In the genomic region with DNA sequence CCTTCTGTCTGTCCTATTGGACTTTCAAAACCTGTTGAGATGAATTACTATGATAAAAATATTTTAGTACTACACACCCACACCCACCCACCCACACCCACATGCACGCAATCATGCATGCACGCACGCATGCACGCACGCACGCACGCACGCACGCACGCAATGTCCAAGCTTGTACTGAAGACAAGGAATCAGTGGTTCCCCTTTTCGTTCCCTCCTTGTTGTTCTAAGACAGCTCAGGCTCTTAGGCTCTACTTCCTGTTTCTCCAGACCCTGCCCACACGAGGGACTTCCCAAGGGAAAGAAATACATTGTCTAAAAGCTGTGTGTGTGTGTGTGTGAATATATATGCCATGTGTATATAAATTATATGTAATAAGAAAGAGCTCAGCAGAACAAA, we compare ENCODE assay signal across 23 mouse cellular contexts. TPM values are rescaled to one million over a fixed set of nuclear protein-coding genes. Genes with fewer than 3 reads are reported as not detected.
DNase-seq lines count a peak whose midpoint lies in the region; ATAC-seq and TF ChIP-seq lines count a peak whose summit lies in the region.
"Had no signal": no experiment of that assay in that cellular context is flagged by ENCODE, and none has a peak within 500 bp of the region (broad histone marks: within the 10 kb centered on the region; RNA-seq: fewer than 3 reads in every experiment).

No protein-coding gene starts in this region.

- H3K27ac ChIP-seq in liver, embryonic 12.5 days: no peak overlapping the region
- H3K27ac ChIP-seq in MEL (ENCODE audit: control insufficient read depth, low read depth, low read length): no peak overlapping the region
- H3K27ac ChIP-seq: forebrain, embryonic 12.5 days; limb, embryonic 15.5 days; neural tube, embryonic 12.5 days; stomach, embryonic 15.5 days had no signal

- H3K9me3 ChIP-seq in liver, embryonic 12.5 days (replicated peaks): no peaks in the 10 kb centered on the region
- H3K9me3 ChIP-seq in MEL (replicated peaks; ENCODE audit: insufficient read depth, low read length): no peaks in the 10 kb centered on the region
- H3K9me3 ChIP-seq: forebrain, embryonic 12.5 days; limb, embryonic 15.5 days; neural tube, embryonic 12.5 days; stomach, embryonic 15.5 days had no signal

- H3K36me3 ChIP-seq in liver, embryonic 12.5 days: no peaks in the 10 kb centered on the region
- peaks cover 0 to 37% of the 10 kb centered on the region in 2 experiments; a peak in 2 of 4 replicates for H3K36me3 ChIP-seq in MEL (ENCODE audit: control insufficient read depth in 1 of 2, insufficient read depth in 2 of 2, low read length in 2 of 2)
- H3K36me3 ChIP-seq: forebrain, embryonic 12.5 days; limb, embryonic 15.5 days; neural tube, embryonic 12.5 days; stomach, embryonic 15.5 days had no signal

- H3K9ac ChIP-seq in liver, embryonic 12.5 days: no peak overlapping the region
- no peak overlapping the region; the same call in 1 of the 2 replicates for H3K9ac ChIP-seq in MEL (ENCODE audit: control insufficient read depth, low read depth, low read length, poor library complexity, severe bottlenecking)
- H3K9ac ChIP-seq: forebrain, embryonic 12.5 days; limb, embryonic 15.5 days; neural tube, embryonic 12.5 days; stomach, embryonic 15.5 days had no signal

- H3K4me2 ChIP-seq in liver, embryonic 12.5 days: no peak overlapping the region
- H3K4me2 ChIP-seq: forebrain, embryonic 12.5 days; limb, embryonic 15.5 days; neural tube, embryonic 12.5 days; stomach, embryonic 15.5 days had no signal

- no peaks in the 10 kb centered on the region for H3K27me3 ChIP-seq in liver, embryonic 12.5 days (replicated peaks)
- H3K27me3 ChIP-seq in MEL (ENCODE audit: control insufficient read depth in 1 of 2, insufficient read depth in 2 of 2, low read length in 2 of 2): no peaks in the 10 kb centered on the region
- H3K27me3 ChIP-seq: forebrain, embryonic 12.5 days; limb, embryonic 15.5 days; neural tube, embryonic 12.5 days; stomach, embryonic 15.5 days had no signal

- WGBS in liver, embryonic 12.5 days (ENCODE audit: insufficient replicate concordance): 58% methylated on average over 12 of the region's 12 CpGs

- no peak overlapping the region for H3K4me3 ChIP-seq in liver, embryonic 12.5 days
- H3K4me3 ChIP-seq in MEL (ENCODE audit: control insufficient read depth in 1 of 2, insufficient read depth in 1 of 2, low read depth in 2 of 2, low read length in 2 of 2): peak overlapping the region in 1 of 2 experiments; percentile 37; a peak in 2 of 4 replicates
- H3K4me3 ChIP-seq: forebrain, embryonic 12.5 days; limb, embryonic 15.5 days; neural tube, embryonic 12.5 days; stomach, embryonic 15.5 days had no signal

- H3K4me1 ChIP-seq in liver, embryonic 12.5 days: no peaks in the 10 kb centered on the region
- H3K4me1 ChIP-seq in MEL (ENCODE audit: control insufficient read depth in 1 of 2, insufficient read depth in 2 of 2, low read length in 2 of 2): peaks cover 17 to 34% of the 10 kb centered on the region in 2 experiments
- H3K4me1 ChIP-seq: forebrain, embryonic 12.5 days; limb, embryonic 15.5 days; neural tube, embryonic 12.5 days; stomach, embryonic 15.5 days had no signal

- DNase-seq in liver (peak; percentile 6), MEL (ENCODE audit: low read depth, low spot score) (peak; percentile 91)
- peak; percentile 4 for DNase-seq in lung, postnatal 10 days
- peak; percentile 49 to 58 for DNase-seq in monocyte, adult 2 months (ENCODE audit: low read depth in 1 of 2, low spot score in 2 of 2)
- no peak for DNase-seq in cerebellum, postnatal 10 days
- DNase-seq in right cerebral cortex, postnatal 10 days (ENCODE audit: low spot score in 2 of 2): no peak
- DNase-seq in layer of hippocampus, postnatal 25 days (ENCODE audit: extremely low spot score in 1 of 2, low spot score in 1 of 2): no peak
- DNase-seq: cerebellum, postnatal 14 days; heart, postnatal 4 days; kidney, adult 8-10 months; kidney, postnatal 4 days; layer of hippocampus, postnatal 36 days had no signal

- no peak for TF ChIP-seq EP300 in MEL (IDR thresholded peaks at IDR 0.05; ENCODE audit: low read depth in 1 of 2, low read length in 2 of 2)

- TF ChIP-seq RAD21 in MEL (IDR thresholded peaks at IDR 0.05; ENCODE audit: low read depth, low read length): no peak

- no peak for TF ChIP-seq CTCF in MEL (IDR thresholded peaks at IDR 0.05 in 2 of 3, conservative IDR thresholded peaks at IDR 0.05 in 1 of 3; ENCODE audit: control insufficient read depth in 1 of 3, insufficient read depth in 1 of 3, low read depth in 2 of 3, low read length in 3 of 3, poor library complexity in 1 of 3, severe bottlenecking in 1 of 3)

- no peaks in the 10 kb centered on the region for H3K79me2 ChIP-seq in MEL (ENCODE audit: control insufficient read depth, insufficient read depth, low read length, poor library complexity)

- no peak for TF ChIP-seq POLR2A in MEL (IDR thresholded peaks at IDR 0.05; ENCODE audit: control insufficient read depth in 1 of 2, insufficient read depth in 1 of 2, low read depth in 1 of 2, low read length in 2 of 2, poor library complexity in 1 of 2)

- ATAC-seq in liver, embryonic 12.5 days: no peak
- ATAC-seq: inflammation-experienced regulatory T-cells, adult 6 months had no signal

TF ChIP-seq in MEL, 35 proteins besides CTCF, POLR2A, EP300 and RAD21:
- TF ChIP-seq ELF1 (IDR thresholded peaks at IDR 0.05; ENCODE audit: low read depth, low read length): peak; percentile 76
- no peak for TF ChIP-seq BHLHE40 (IDR thresholded peaks at IDR 0.05; ENCODE audit: borderline replicate concordance, low read depth, low read length)
- TF ChIP-seq ETS1 (IDR thresholded peaks at IDR 0.05; ENCODE audit: low read depth, low read length): no peak
- peak; percentile 50; the same call in 1 of the 2 replicates for TF ChIP-seq NRF1 (IDR thresholded peaks at IDR 0.05; ENCODE audit: insufficient read depth, low read depth, low read length, poor library complexity, severe bottlenecking)

RNA-seq across cellular contexts. Expression of a gene that starts 11.6 kb away (rescaled TPM):
- not detected in 2 replicates for polyA plus RNA-seq in liver, embryonic 12.5 days (2016; fragmentation: Nextera tagmentation; extraction: Ambion mirVana)
- total RNA-seq in MEL (2012; rRNA removed): not detected in 2 replicates
- polyA plus RNA-seq in MEL (2012; ENCODE audit: insufficient read depth in 1 of 2, insufficient read length in 2 of 2, low read depth in 1 of 2, low replicate concordance in 2 of 2, missing spikeins in 1 of 2): not detected
- total RNA-seq in layer of hippocampus, postnatal 25 days (2021): under 1 TPM; 0.12 to 0.38 TPM
- total RNA-seq: heart, postnatal 4 days; layer of hippocampus, postnatal 36 days; left cerebral cortex, postnatal 25 days had no signal
- polyA plus RNA-seq: C2C12; gonadal fat pad, adult 2 months; heart, embryonic 14.5 days; stomach, embryonic 15.5 days; thymus, postnatal 0 days had no signal

Comparison
In these comparisons a context has a peak if more than half of its experiments do, and no peak if none do; other contexts are left out.
1. DNase-seq: peak in liver (single experiment), MEL (single experiment), lung, postnatal 10 days (single experiment) and monocyte, adult 2 months (2 of 2); none in cerebellum, postnatal 10 days (0 of 2), right cerebral cortex, postnatal 10 days (0 of 2) and layer of hippocampus, postnatal 25 days (0 of 2).